Mouse (Mus musculus) thymus, adult 18-20 months (tissue): Measurements from ENCODE around the gene Topbp1.

ENCODE experiments used
- DNase-seq, 2 experiments: peaks; one replicate each; pipeline ENCODE4 v3.0.0; 2022; ENCODE audit warnings: mixed read lengths in 2 of 2

The Topbp1 gene

DNA sequence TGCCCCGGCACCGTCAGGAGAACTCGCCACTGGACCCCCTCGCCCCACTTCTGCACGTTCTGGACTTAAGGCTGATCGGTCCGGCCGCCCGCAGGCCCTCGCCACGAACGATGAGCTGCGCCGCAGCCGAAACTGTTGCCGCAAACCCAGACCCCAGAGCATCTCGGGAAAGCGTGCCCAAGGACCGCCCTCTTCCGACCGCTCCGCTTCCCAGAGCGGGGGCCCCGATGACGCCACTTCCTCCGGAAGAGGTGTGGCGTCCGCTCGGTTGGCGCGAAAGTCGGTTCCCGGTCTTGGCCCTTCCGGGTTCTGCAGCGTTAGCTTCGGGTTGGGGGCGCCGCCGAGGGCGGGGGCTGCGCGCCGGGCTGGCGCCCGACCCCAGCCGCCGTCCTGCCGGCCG, at the start of gene Topbp1, which contains the start of gene 1300017J02Rik:
Gene Topbp1, plus strand, starts transcription at position 289 of the 400 bp plus-strand sequence.
Gene 1300017J02Rik, minus strand, starts transcription at position 156 of the 400 bp plus-strand sequence.
- peak; percentile 86 to 89 for DNase-seq

DNA sequence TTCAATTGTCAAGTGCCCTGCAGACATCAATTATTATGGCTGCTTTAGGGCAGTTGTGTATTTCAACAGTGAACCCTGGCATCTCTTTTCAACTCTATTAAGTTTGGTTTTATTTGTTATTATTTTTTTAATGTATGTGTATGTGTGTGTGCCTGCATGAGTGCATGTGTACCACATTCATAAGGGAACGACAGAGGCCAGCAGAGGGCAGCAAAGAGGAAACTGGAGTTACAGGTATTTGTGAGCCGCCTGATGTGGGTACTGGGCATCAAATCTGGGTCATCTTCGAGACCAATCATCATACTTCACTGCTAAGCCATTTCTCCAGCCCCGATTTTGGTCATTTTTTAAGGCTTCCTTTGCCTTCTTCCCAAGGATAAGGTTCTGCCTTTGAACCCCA, 39.2 kb upstream of the Topbp1 start:
- no peak for DNase-seq

DNA sequence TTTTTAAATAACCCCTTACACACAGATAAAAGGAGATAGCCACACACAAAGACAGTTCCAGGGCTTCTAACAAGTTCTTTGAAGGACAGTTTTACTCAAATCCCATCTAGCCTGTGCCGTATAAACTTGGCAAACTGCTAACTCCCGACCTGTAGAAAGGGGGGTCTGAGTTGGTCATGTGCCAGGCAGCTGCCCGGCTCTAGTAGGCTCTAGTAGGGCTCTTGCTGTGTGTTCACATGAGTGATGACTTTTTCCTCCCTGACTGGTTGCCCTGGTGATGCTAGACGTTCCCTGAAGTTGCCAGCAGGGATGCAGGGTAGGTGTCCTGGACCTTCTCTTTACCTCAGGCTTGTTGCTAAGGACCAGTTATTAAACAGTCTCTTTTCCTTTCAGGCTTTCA, 33.9 kb upstream of the Topbp1 start:
- no peak for DNase-seq

GRCm38 (mm10) chr9:103274819-103275218, 30.2 kb upstream of the Topbp1 start:
- no peak for DNase-seq

- no peak for DNase-seq
Observed at GRCm38 (mm10) chr9:103275676-103276075, 29.3 kb upstream of the Topbp1 start.

DNA sequence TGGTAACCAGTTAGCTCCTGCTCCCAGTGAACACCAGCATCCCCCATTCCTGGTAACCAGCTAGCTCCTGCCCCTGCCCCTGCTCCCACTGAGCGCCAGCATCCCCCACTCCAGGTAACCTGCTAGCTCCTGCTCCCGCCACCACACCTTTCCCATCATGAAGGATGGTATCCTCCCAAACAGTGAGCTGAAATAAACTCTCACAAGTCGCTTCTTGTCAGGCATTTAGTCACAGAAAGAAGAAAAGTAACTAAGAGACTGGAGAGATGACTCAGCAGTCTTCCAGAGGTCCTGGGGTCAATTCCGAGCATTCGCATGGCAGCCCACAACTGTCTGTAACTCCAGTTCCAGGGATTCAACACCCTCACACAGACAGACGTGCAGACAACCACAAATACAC, 28.1 kb upstream of the Topbp1 start:
- DNase-seq = no peak

DNA sequence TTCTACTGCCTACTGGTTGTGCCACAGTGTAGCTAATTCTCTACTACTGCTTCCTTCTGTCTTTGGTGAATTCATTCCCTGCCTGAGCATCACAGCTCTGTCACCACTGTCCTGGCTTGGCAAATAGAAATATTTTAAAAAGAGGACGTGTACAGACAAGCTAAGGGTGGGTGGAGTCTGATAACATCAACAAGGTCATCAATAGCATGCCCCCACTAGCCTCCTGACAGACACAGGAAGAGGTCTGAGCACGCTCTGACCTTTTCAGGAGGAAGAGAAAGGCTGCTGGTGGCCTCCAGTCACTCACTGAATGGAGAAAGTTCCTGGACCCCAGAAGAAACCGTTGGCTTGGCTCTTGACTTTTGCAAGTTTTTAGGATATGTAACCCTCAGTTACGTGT, 18.6 kb upstream of the Topbp1 start:
- no peak for DNase-seq

DNA sequence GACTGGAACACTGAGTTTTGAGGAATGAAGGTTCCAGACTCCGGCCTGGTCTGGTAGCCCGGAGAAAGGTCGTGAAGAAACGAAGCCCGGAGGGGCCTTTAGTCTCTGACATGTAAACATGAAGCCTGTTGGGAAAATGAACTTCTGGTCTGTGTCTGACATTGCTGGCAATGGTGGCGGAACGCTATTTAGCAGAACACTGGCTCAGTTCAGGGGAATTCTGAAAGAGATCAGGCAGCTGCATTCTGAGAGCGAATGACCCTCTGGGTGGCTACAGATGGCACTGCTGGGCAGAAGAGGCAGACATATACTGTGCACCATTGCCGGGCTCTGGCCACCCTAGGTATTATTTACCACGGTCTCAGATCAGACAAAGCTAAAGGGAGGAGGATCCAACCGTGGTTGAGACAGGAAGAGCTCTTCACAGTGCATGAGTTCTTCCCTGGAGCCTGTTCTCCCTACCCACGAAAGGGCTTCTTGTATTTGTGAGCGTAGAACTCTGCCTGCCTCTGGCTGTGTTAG, 18.1 kb upstream of the Topbp1 start:
- DNase-seq = no peak

GRCm38 (mm10) chr9:103287840-103288488, 17.1 kb upstream of the Topbp1 start:
- DNase-seq = no peak

DNA sequence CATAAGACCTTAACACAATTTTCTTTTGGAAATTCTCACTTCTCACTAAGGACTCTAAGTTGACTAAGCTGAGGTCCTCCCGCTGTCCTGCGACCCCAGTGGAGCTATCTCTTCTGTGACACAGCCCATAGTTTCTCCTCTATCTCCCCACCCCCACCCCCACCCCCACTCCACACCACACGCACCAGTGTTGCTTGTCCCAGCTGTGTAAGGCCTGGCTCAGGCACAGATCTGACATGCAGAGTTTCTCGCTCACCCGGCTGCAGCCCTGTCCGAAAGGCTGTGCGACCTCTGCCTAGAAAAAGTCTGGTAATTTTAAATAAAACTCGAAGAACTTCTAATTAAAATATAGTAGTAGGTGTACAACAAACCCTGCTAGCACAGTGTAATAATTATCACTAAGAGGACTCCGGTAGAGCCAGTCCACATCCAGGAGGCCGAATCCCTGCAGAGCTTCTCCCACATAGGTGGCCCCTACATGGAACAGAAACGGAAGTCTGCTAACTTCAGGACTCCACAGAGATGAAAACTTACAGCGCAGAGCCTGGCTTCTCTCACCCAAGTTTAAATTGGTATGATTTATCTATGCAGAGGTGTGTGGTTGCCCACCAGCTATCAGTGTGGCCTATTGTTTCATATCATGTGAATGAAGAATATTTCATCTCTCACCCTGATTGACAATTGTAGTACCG, 16.4 kb upstream of the Topbp1 start:
- no peak for DNase-seq

- DNase-seq = no peak
Observed at GRCm38 (mm10) chr9:103294507-103294906, 10.5 kb upstream of the Topbp1 start.

GRCm38 (mm10) chr9:103301086-103301485, 3.9 kb upstream of the Topbp1 start:
- DNase-seq = no peak

- no peak for DNase-seq
Observed at GRCm38 (mm10) chr9:103302239-103302638, 2.8 kb upstream of the Topbp1 start.

- DNase-seq = peak; percentile 9 to 18
Observed at GRCm38 (mm10) chr9:103302666-103303065, 2.3 kb upstream of the Topbp1 start.

DNA sequence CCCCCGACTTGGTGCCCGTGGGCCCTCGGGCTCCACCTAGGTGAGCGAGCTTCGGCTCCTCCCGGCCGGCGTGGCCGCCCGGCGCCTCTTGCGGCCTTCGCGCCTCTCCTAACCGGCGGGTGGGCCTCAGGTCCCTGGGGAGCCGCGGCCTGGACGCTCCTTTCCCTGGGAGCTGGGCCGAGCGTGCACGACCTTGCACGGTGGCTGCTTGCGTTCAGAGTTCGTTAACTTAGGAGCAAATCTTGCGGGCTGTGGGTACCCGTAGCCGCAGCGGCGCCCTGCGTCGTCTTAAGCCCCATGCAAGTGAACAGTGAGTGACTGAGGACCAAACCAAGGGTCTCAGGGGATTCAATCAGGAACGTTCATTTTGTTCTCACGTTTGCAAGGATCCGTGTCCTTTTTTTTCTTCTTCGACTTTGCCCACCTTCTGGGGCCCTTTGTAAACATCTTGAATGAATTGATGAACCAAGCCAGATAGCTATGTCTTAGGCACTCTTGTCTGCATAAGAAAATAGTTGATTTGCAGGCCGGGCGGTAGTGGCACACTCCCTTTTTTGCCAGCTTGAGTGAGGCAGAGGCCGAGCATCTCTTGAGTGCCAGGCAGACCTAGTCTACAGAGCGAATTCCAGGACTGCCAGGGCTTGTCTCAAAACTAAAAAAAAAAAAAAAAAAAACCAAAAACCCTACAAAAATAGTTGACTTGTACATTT, 472 bp downstream of the Topbp1 start:
- peak in 1 of 2 experiments; percentile 5 for DNase-seq

GRCm38 (mm10) chr9:103309832-103310231, 4.8 kb downstream of the Topbp1 start:
- no peak for DNase-seq

GRCm38 (mm10) chr9:103324678-103325077, 19.7 kb downstream of the Topbp1 start:
- no peak for DNase-seq

DNA sequence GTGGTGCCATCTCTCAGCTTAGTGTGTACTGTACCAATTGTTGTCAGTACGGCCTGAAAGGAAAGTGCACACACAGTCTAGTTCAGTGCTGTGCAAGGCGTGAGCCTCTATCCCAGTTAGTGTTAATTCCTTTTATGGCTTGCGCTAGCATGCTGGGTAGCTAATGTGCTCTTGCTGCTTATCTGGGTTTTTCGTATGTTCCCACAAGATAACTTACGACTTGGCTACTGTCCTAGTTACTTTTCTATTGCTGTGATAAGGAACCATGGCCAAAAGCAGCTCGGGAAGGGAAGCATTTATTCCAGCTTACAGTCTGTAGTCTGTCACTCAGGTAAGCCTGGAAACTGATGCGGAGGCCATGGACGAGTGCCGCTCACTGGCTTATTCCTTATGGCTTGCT, 21.4 kb downstream of the Topbp1 start:
- no peak for DNase-seq

GRCm38 (mm10) chr9:103332663-103333062, 27.6 kb downstream of the Topbp1 start:
- no peak for DNase-seq

DNA sequence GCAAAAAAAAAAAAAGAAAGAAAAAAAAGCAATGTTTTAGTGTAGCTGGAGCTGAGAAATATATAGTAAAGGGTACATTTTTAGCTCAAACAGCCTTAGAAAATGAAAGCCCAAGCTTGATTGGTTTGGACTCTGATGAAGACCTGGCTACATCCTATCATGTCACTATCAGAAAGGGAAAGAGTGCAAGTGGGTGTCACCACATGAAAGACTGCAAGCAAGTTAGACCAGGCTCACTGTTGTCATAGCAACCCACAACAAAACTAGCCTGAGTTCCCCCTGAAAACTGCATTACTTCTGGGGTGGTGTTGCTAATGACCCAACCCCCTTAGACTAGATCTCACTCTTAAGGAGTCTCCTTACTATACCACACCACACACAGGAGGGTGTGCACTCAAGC, 31.9 kb downstream of the Topbp1 start:
- DNase-seq = no peak

DNA sequence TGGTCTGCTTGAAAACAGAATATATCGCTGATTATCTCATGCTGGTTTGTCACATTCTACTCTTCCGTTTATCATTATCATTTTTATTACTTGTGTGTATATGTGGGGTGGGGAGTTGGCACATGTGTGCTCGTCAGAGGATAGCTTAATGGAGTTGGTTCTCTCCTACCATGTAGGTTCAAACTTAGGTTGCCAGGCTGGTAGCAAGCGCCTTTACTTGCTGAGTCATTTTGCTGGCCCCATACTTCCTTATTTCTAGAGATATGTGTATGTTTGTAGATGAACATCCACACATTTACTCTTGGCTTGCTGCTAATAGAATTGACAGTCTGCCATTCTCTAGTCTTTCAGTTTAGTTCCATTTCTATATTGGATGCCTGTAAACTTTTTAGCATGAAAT, 42.0 kb downstream of the Topbp1 start:
- DNase-seq = no peak

DNA sequence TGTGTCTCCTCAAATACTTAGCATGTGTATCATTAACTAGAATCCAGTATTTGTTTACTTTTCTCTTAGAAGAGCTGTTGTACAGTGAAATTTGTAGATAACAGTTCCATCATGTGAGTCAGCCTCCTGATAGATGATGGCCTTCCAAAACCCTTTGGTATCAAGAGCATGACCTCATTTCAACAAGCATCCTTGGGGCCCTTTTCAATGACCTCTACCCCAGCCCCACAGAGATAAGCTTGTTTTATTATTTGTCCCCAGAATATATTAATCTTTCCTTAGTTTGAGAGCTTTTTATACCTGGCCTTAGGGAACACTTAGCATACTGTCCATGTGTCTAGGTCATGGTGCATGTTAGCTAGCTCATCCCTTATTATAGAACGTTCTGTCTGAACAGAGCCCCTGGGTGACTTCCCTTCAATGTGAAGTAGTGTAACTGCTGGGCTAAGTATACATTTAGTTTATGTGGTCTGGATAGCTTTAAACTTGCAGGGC, 43.0 kb downstream of the Topbp1 start:
- no peak for DNase-seq

GRCm38 (mm10) chr9:103348791-103349190, 43.8 kb downstream of the Topbp1 start:
- DNase-seq = no peak
